Mouse (Mus musculus) ES-E14 (cell line): ENCODE data around the gene Btg2. TPM values are rescaled to one million over a fixed set of nuclear protein-coding genes. Genes with fewer than 3 reads are reported as not detected.
A peak's percentile ranks its signal among the peaks of the same experiment; 100 is the strongest.

Source experiments
- DNase-seq: peaks from one replicate; pipeline ENCODE4 v3.0.0-alpha.2; 2013; ENCODE audit warnings: low read depth, low spot score
- H3K27ac ChIP-seq: 2 replicates; pipeline ENCODE4 v1.5.1; 2012; ENCODE audit warnings: low read depth, mild to moderate bottlenecking, low read length, moderate library complexity, mixed read lengths; ENCODE audit not compliant: poor library complexity, insufficient read depth, severe bottlenecking
- H3K36me3 ChIP-seq: 2 replicates; pipeline ENCODE4 v1.6.1; 2012; ENCODE audit warnings: mild to moderate bottlenecking, low read length, moderate library complexity, mixed read lengths; ENCODE audit not compliant: control insufficient read depth, poor library complexity, insufficient read depth, severe bottlenecking
- H3K4me1 ChIP-seq, 2 experiments: fragments of 150-350 bp in 1 of 2; sonication (generic) in 1 of 2; 2 replicates each; pipeline ENCODE4 v1.6.1; 2012; ENCODE audit warnings: low read length in 2 of 2, mild to moderate bottlenecking in 1 of 2, mixed read lengths in 1 of 2; ENCODE audit not compliant: control insufficient read depth in 2 of 2, insufficient read depth in 2 of 2, poor library complexity in 1 of 2
- H3K4me3 ChIP-seq, 2 experiments: fragments of 150-350 bp in 1 of 2; sonication (generic) in 1 of 2; 2 replicates each; pipeline ENCODE4 v1.5.1; 2012; ENCODE audit warnings: low read length in 2 of 2, low read depth in 1 of 2, mild to moderate bottlenecking in 1 of 2, mixed read lengths in 1 of 2; ENCODE audit not compliant: insufficient read depth in 1 of 2, poor library complexity in 1 of 2, severe bottlenecking in 1 of 2
- H3K9ac ChIP-seq: 2 replicates; pipeline ENCODE4 v1.6.1; 2012; ENCODE audit warnings: low read depth, mild to moderate bottlenecking, low read length, mixed read lengths; ENCODE audit not compliant: poor library complexity, insufficient read depth, severe bottlenecking
- H3K9me3 ChIP-seq: fragments of 150-350 bp; sonication (generic); 2 replicates; pipeline ENCODE4 v1.6.1; 2012; ENCODE audit warnings: low read depth, mild to moderate bottlenecking, low read length; ENCODE audit not compliant: control insufficient read depth, insufficient read depth
- CHD2 ChIP-seq: IDR thresholded peaks from 2 replicates; pipeline ENCODE4 v1.6.1; 2014; ENCODE audit warnings: mild to moderate bottlenecking, low read depth, low read length, inconsistent platforms
- HCFC1 ChIP-seq: IDR thresholded peaks from 2 replicates; pipeline ENCODE4 v1.6.1; 2012; ENCODE audit warnings: low read length, inconsistent platforms, borderline replicate concordance; ENCODE audit not compliant: insufficient read depth
- MAFK ChIP-seq: IDR thresholded peaks from 2 replicates; pipeline ENCODE4 v1.6.1; 2014; ENCODE audit warnings: mild to moderate bottlenecking, low read depth, low read length, inconsistent platforms; ENCODE audit not compliant: insufficient read depth
- ZC3H11A ChIP-seq: IDR thresholded peaks from 2 replicates; pipeline ENCODE4 v1.6.1; 2012; ENCODE audit warnings: low read depth, mild to moderate bottlenecking, inconsistent platforms, low read length, borderline replicate concordance
- ZNF384 ChIP-seq: IDR thresholded peaks from 2 replicates; pipeline ENCODE4 v1.6.1; 2012; ENCODE audit warnings: low read depth, low read length, inconsistent platforms
- in situ Hi-C, 2 experiments: fragments of 600-800 bp; cut with MboI; formaldehyde crosslinking; loops; one replicate each; pipeline ENCODE4 v1.15.1; 2025; ENCODE audit warnings: low sequenced_read_pairs in 2 of 2, inconsistent platforms in 1 of 2; ENCODE audit not compliant: unreplicated experiment in 2 of 2
- total RNA-seq: library from RNA; depleted of rRNA; stranded (reverse); fragments of 300-350 nt; gene quantifications from 2 replicates; pipeline ENCODE4 v1.2.3, GENCODE M21; 2012

Gene Btg2
- total RNA-seq, 1 experiment = 40.2 TPM

GRCm38 (mm10) chr1:134110015-134110414, 31.1 kb upstream of the Btg2 start:
- Histone ChIP-seq H3K36me3 (no peaks in the 10 kb centered on the region), H3K4me1 (0 out of 4 replicates have a peak, but pooled peaks cover 0 to under 1% of the 10 kb centered on the region in 2 experiments), H3K9ac (no peak overlapping the region), H3K27ac (no peak overlapping the region), H3K4me3 (no peak overlapping the region), H3K9me3 (no peaks in the 10 kb centered on the region)
- in situ Hi-C loops = no loop called here
- DNase-seq = no peak
- TF ChIP-seq HCFC1 (peak; percentile 92), CHD2 (peak; percentile 50; the same call in 1 of the 2 replicates), MAFK (no peak), ZC3H11A (no peak), ZNF384 (no peak)

DNA sequence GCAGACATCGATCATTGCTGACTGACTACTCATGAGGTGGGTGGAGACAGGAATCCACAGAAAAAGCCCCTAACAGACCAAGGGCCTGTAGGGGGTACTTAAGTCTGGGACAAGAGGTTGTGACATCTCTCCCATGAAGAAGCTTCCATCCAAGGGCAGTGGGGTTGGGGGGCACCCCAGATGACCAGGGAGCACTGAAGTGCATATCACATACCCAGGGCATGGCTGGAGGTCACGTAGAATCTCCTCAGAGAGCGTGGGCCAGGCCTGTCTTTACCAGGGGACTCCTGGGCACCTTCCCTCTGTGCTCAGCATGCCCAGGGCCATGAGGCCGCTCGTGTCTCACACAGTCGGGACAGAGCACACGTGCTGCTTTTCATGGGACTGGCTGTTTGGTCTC, 28.9 kb upstream of the Btg2 start:
- Histone ChIP-seq H3K27ac (no peak overlapping the region), H3K9ac (no peak overlapping the region), H3K4me1 (peaks cover 0 to 2% of the 10 kb centered on the region in 2 experiments; a peak in 1 of 4 replicates), H3K36me3 (no peaks in the 10 kb centered on the region), H3K4me3 (no peak overlapping the region), H3K9me3 (no peaks in the 10 kb centered on the region)
- DNase-seq = no peak
- TF ChIP-seq ZNF384 (no peak), ZC3H11A (no peak), MAFK (no peak), CHD2 (no peak), HCFC1 (no peak)
- in situ Hi-C loops = loop anchor here in 1 of 2 experiments (5.0 kb wide), 1 partner anchor 50 kb away; no protein-coding TSS in a partner anchor

DNA sequence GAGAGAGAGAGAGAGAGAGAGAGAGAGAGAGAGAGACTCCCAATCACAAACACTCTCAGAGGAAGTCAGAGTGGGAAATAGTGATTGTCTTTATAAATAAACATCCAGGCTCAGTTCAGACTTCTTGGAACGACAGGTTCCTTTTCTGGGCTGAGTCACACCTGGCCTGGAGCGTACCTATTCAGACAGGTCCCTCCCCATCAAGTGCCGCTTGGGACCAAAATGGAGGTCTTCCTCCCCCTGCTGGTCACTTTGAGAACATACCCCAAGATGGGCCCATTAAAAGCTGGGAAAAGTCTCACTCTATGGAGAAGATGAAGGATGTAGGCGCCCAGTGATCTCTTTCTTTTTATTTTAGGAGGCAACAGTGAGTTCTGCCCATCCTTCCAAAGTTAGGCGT, 27.8 kb upstream of the Btg2 start:
- peak; percentile 69 for DNase-seq
- Histone ChIP-seq H3K4me1 (peaks cover 0 to 2% of the 10 kb centered on the region in 2 experiments; a peak in 1 of 4 replicates), H3K27ac (no peak overlapping the region), H3K9me3 (no peaks in the 10 kb centered on the region), H3K36me3 (no peaks in the 10 kb centered on the region), H3K4me3 (no peak overlapping the region), H3K9ac (no peak overlapping the region)
- in situ Hi-C loops = loop anchor here in 1 of 2 experiments (5.0 kb wide), 1 partner anchor 49 kb away; no protein-coding TSS in a partner anchor
- TF ChIP-seq ZNF384 = no peak
- TF ChIP-seq ZC3H11A = peak; percentile 80

- TF ChIP-seq ZC3H11A (no peak), CHD2 (no peak), MAFK (no peak), HCFC1 (no peak), ZNF384 (no peak)
- H3K27ac ChIP-seq = no peak overlapping the region
These were observed 27.0 kb upstream of the Btg2 start for GRCm38 (mm10) chr1:134105764-134106430.

More at GRCm38 (mm10) chr1:134105764-134106430, 27.0 kb upstream of the Btg2 start:
- no peaks in the 10 kb centered on the region for H3K9me3 ChIP-seq
- no peaks in the 10 kb centered on the region for H3K36me3 ChIP-seq
- in situ Hi-C loops = loop anchor here in 1 of 2 experiments (5.0 kb wide), 1 partner anchor 49 kb away; no protein-coding TSS in a partner anchor
- no peak overlapping the region for H3K4me3 ChIP-seq
- DNase-seq = no peak
- H3K4me1 ChIP-seq = peaks cover 5% of the 10 kb centered on the region in 2 experiments; a peak in 3 of 4 replicates
- H3K9ac ChIP-seq = no peak overlapping the region
